Mouse (Mus musculus): ENCODE results near the gene Slc25a1. TPM values are rescaled to one million over a fixed set of nuclear protein-coding genes. Genes with fewer than 3 reads are reported as not detected.
"Not testable (repeated sequence)": the region's sequence is repeated elsewhere in the genome, so short reads cannot be mapped to it uniquely, and the experiment has no call there.

The Slc25a1 gene
- polyA plus RNA-seq (2015; fragmentation: Nextera tagmentation; extraction: Ambion mirVana), result 55.8 and 63.5 TPM in 2 replicates

DNA sequence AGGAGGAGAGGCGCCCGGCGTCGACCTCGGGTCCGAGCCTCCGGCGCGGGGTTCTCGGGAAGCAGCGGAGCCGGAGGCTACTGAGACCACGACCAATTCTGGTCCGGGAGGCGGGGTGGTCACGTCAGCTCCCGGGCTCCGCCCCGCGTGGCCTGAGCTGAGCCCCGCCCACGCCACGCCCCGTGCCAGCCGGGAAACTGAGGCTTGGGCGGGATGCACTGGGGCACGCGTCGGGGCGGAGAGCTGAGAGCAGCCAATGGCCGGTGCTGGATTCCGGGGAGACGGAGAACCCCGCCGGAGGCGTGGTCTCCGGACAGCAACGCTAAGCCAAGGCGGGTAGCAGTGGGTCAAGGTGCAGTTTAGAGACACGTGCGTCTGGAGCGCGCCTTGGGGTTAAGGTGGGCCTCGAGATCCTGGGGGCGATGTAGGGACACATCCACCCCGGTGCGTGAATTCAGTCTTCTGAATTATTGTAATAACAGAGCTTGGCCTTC lies at the start of gene Slc25a1:
Slc25a1 (minus strand) TSS at position 133 of the 494 bp plus-strand sequence.
- Histone ChIP-seq H3K4me2 (ENCODE audit: low read depth, low read length) (peak within 1 kb of the TSS; percentile 99), H3K4me3 (ENCODE audit: low read depth, low read length) (peak within 1 kb of the TSS; percentile 86), H3K4me1 (ENCODE audit: control insufficient read depth, low read depth, low read length) (peaks cover 19% of the 10 kb centered on the region), H3K9me3 (replicated peaks; ENCODE audit: control insufficient read depth, low read length) (no peaks in the 10 kb centered on the region), H3K27ac (ENCODE audit: low read length) (peak within 1 kb of the TSS; percentile 90), H3K27me3 (ENCODE audit: control insufficient read depth, insufficient read depth, low read depth, low read length) (no peaks in the 10 kb centered on the region), H3K9ac (ENCODE audit: low read depth, low read length) (peak within 1 kb of the TSS; percentile 85), H3K36me3 (ENCODE audit: control insufficient read depth, insufficient read depth) (no peaks in the 10 kb centered on the region)
- ATAC-seq (ENCODE audit: low read depth), result peak; percentile 88
- whole genome bisulfite sequencing (ENCODE audit: insufficient replicate concordance), result under 1% methylated on average over 47 of the region's 47 CpGs

DNA sequence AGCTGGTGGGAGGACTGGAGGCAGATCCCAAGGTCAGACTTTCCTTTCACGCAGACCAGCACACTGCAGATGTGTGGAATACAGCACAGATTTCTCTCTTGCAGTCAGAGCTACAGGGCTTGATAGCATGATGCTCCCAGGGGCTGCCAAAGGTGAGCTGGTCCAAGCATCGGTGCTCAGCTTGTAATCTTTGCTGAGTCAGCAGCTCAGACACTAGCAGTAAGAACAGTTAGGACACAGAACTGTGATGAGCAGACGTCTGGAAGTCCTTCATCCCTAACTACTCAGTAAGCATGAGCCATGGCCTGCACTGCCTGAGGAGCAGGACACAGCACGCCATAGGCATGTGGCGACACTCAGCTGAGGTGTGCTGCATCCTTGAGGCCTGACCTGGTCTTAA lies 43.8 kb upstream of the Slc25a1 start:
- Histone ChIP-seq H3K9me3 (replicated peaks; ENCODE audit: control insufficient read depth, low read length) (no peaks in the 10 kb centered on the region), H3K36me3 (ENCODE audit: control insufficient read depth, insufficient read depth) (no peaks in the 10 kb centered on the region), H3K27me3 (ENCODE audit: control insufficient read depth, insufficient read depth, low read depth, low read length) (no peaks in the 10 kb centered on the region), H3K4me1 (ENCODE audit: control insufficient read depth, low read depth, low read length) (no peaks in the 10 kb centered on the region), H3K4me3 (ENCODE audit: low read depth, low read length) (no peak overlapping the region), H3K9ac (ENCODE audit: low read depth, low read length) (no peak overlapping the region), H3K4me2 (ENCODE audit: low read depth, low read length) (no peak overlapping the region), H3K27ac (ENCODE audit: low read length) (no peak overlapping the region)
- no peak for ATAC-seq (ENCODE audit: low read depth)
- WGBS (ENCODE audit: insufficient replicate concordance), result 55% methylated on average over 5 of the region's 5 CpGs

DNA sequence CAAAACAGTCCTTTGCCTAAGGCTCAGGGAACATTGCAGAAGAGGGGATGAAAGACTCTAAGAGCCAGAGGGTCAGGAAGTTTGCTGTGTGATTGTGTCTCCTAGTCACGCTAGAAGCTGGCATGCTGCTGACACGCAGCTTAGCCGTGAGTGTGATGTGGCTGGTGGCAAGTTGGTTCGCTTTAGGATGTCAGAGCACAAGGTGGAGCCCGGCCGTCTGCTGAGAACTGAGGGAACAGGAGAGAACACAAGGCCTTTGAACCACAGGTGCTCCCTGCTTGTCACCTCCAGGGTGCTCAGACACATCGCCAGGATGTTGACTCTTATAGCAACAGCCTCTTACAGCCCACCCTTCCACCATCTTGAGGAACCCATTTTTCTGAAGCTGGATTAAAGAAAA lies 34.1 kb upstream of the Slc25a1 start:
- Histone ChIP-seq H3K9ac (ENCODE audit: low read depth, low read length) (no peak overlapping the region), H3K4me1 (ENCODE audit: control insufficient read depth, low read depth, low read length) (no peaks in the 10 kb centered on the region), H3K36me3 (ENCODE audit: control insufficient read depth, insufficient read depth) (no peaks in the 10 kb centered on the region), H3K27me3 (ENCODE audit: control insufficient read depth, insufficient read depth, low read depth, low read length) (no peaks in the 10 kb centered on the region), H3K4me3 (ENCODE audit: low read depth, low read length) (no peak overlapping the region), H3K27ac (ENCODE audit: low read length) (no peak overlapping the region), H3K9me3 (replicated peaks; ENCODE audit: control insufficient read depth, low read length) (no peaks in the 10 kb centered on the region), H3K4me2 (ENCODE audit: low read depth, low read length) (no peak overlapping the region)
- ATAC-seq (ENCODE audit: low read depth), result no peak
- 66% methylated on average over 7 of the region's 7 CpGs for WGBS (ENCODE audit: insufficient replicate concordance)

DNA sequence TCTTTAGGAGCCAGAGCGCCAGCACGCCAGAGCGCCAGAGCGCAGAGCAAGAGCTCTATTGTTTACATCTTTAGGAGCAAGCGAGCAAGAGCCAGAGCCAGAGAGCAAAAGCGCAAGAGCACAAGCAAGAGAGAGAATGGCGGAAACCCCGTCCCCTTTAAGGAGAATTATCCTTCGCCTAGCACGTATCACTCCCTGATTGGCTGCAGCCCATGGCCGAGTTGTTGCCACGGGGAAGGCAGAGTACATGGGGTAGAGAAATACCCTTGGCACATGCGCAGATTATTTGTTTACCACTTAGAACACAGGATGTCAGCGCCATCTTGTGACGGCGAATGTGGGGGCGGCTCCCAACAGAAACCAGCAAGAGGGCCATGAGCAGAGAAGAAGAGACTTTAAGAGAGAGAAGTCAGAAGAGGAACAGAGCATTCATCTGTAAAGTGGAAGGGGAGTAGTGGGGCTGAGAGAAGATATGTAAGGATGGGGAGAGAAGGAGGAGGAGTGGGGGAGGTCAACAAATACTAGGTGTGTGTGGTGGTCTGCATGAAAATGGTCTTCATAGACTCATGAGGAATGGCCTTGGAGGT lies 28.1 kb upstream of the Slc25a1 start:
- not testable (repeated sequence) for H3K9ac ChIP-seq (ENCODE audit: low read depth, low read length); H3K36me3 ChIP-seq (ENCODE audit: control insufficient read depth, insufficient read depth); H3K27ac ChIP-seq (ENCODE audit: low read length); H3K4me3 ChIP-seq (ENCODE audit: low read depth, low read length); H3K27me3 ChIP-seq (ENCODE audit: control insufficient read depth, insufficient read depth, low read depth, low read length); H3K9me3 ChIP-seq (replicated peaks; ENCODE audit: control insufficient read depth, low read length); H3K4me2 ChIP-seq (ENCODE audit: low read depth, low read length); H3K4me1 ChIP-seq (ENCODE audit: control insufficient read depth, low read depth, low read length); ATAC-seq (ENCODE audit: low read depth)
- WGBS (ENCODE audit: insufficient replicate concordance), result 87% methylated on average over 15 of the region's 17 CpGs

DNA sequence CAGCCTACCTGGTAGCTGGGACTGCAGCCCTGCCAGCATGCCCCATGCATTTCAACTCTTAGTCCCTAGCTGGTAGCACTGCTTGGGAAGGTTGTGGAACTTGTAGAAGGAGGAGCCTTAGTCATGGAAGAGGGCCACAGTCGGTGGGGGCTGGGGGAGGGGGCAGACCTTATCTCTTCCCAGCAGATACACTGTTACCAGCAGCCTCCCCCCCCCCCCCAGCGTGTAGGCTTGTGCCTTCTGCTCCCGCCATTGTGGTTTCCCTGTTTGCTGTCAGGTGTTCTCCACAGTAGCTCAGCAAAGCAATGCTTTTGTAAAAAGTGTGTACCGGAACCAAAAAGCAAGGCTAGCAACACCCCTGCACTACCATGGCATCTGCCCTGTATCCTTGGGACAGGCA lies 23.6 kb upstream of the Slc25a1 start:
- 47% methylated on average over 3 of the region's 4 CpGs for WGBS (ENCODE audit: insufficient replicate concordance)
- ATAC-seq (ENCODE audit: low read depth), result no peak
- H3K36me3 ChIP-seq (ENCODE audit: control insufficient read depth, insufficient read depth), result no peaks in the 10 kb centered on the region

DNA sequence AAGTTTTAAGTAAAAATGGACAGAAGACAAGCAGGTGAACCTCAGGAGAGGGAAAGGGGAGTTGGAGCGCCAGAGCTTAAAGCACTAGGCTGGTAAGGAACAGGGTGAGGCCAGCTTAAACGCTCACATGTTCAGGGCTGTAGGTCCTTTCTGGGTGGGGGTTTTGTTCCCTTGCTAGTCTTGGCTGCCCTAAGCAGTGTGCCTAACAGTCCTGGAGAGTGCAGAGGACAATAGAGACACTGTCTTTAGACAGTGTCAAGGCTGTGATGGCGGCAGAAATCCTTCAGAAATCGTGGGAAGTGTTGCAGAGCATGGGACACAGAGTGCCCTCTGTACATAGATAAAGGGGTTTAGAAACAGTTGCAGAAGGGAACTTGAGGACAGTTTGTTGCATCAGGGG lies 22.0 kb upstream of the Slc25a1 start:
- Histone ChIP-seq H3K27ac (ENCODE audit: low read length) (no peak overlapping the region), H3K4me1 (ENCODE audit: control insufficient read depth, low read depth, low read length) (no peaks in the 10 kb centered on the region), H3K4me2 (ENCODE audit: low read depth, low read length) (no peak overlapping the region), H3K4me3 (ENCODE audit: low read depth, low read length) (no peak overlapping the region), H3K27me3 (ENCODE audit: control insufficient read depth, insufficient read depth, low read depth, low read length) (no peaks in the 10 kb centered on the region), H3K9ac (ENCODE audit: low read depth, low read length) (no peak overlapping the region), H3K9me3 (replicated peaks; ENCODE audit: control insufficient read depth, low read length) (no peaks in the 10 kb centered on the region), H3K36me3 (ENCODE audit: control insufficient read depth, insufficient read depth) (no peaks in the 10 kb centered on the region)
- ATAC-seq (ENCODE audit: low read depth), result no peak
- 65% methylated on average over 4 of the region's 4 CpGs for WGBS (ENCODE audit: insufficient replicate concordance)

More for the DNA sequence above, 23.6 kb upstream of the Slc25a1 start:
- H3K4me1 ChIP-seq (ENCODE audit: control insufficient read depth, low read depth, low read length), result no peaks in the 10 kb centered on the region
- no peak overlapping the region for H3K4me3 ChIP-seq (ENCODE audit: low read depth, low read length)
- H3K9ac ChIP-seq (ENCODE audit: low read depth, low read length), result no peak overlapping the region
- H3K27ac ChIP-seq (ENCODE audit: low read length), result no peak overlapping the region
- H3K9me3 ChIP-seq (replicated peaks; ENCODE audit: control insufficient read depth, low read length), result no peaks in the 10 kb centered on the region
- no peak overlapping the region for H3K4me2 ChIP-seq (ENCODE audit: low read depth, low read length)
- H3K27me3 ChIP-seq (ENCODE audit: control insufficient read depth, insufficient read depth, low read depth, low read length), result no peaks in the 10 kb centered on the region

DNA sequence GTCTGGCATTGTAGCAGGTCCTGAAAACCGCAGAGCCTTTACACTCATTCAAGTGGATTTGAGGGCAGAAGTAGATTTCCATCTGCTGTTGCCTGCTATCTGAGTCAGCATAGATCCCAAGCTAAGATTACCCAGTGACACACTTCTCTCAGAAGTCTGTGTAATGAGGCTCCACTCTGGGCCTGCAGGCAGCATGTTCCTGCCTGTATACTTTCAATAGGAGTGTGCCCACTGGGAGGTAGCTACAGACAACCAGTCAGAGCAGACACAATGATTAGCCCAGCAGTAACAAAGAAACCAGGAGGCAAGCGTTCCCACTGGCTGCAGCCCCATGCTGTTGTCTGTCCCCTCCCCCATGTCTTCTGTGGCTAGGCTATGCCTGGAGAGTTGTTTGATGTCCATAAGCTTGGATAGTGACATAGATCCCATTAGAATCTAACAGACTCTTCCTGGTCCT lies 21.4 kb upstream of the Slc25a1 start:
- H3K36me3 ChIP-seq (ENCODE audit: control insufficient read depth, insufficient read depth), result no peaks in the 10 kb centered on the region
- no peak overlapping the region for H3K9ac ChIP-seq (ENCODE audit: low read depth, low read length)
- no peaks in the 10 kb centered on the region for H3K27me3 ChIP-seq (ENCODE audit: control insufficient read depth, insufficient read depth, low read depth, low read length)
- H3K27ac ChIP-seq (ENCODE audit: low read length), result no peak overlapping the region
- no peak overlapping the region for H3K4me3 ChIP-seq (ENCODE audit: low read depth, low read length)
- no peaks in the 10 kb centered on the region for H3K4me1 ChIP-seq (ENCODE audit: control insufficient read depth, low read depth, low read length)
- WGBS (ENCODE audit: insufficient replicate concordance), result 47% methylated on average over 2 of the region's 2 CpGs
- no peaks in the 10 kb centered on the region for H3K9me3 ChIP-seq (replicated peaks; ENCODE audit: control insufficient read depth, low read length)
- ATAC-seq (ENCODE audit: low read depth), result no peak
- no peak overlapping the region for H3K4me2 ChIP-seq (ENCODE audit: low read depth, low read length)

DNA sequence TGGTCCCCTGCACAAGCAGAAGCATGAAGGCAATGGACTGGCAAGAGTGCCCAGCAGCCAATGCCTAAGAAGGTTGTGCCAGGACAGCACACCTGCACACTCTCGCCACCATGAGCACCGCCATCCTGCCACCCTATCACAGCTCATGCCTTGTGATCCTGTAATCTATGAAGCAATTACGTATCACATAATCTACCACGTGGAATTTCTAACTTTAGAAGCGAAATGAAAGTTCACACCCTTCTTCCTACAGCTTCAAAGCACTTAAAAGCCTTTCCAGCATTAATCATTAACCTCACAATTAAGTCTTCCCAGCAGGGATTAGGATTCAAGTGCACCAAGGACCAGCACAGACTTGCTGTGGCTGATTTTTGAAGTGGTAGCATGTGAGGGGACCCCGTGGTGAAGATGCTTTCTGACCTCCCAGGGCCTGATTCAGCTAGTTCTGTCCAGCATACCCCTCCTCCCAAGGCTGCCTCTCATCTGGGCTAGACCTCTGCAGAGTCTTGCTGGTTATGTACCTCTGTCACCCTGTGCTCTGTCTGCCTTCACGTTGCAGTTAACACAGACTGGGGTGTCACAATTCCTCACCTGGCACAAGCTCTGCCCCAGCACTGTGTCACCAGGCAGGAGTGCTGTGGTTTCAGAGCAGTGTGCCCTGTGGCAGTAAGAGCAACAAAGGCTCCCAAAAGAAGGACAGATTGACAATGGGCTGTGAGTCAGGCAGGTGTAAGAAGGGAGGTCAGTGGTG lies 17.2 kb upstream of the Slc25a1 start:
- Histone ChIP-seq H3K9me3 (replicated peaks; ENCODE audit: control insufficient read depth, low read length) (no peaks in the 10 kb centered on the region), H3K27me3 (ENCODE audit: control insufficient read depth, insufficient read depth, low read depth, low read length) (no peaks in the 10 kb centered on the region), H3K9ac (ENCODE audit: low read depth, low read length) (no peak overlapping the region), H3K4me1 (ENCODE audit: control insufficient read depth, low read depth, low read length) (no peaks in the 10 kb centered on the region), H3K4me2 (ENCODE audit: low read depth, low read length) (no peak overlapping the region), H3K4me3 (ENCODE audit: low read depth, low read length) (no peak overlapping the region), H3K27ac (ENCODE audit: low read length) (no peak overlapping the region), H3K36me3 (ENCODE audit: control insufficient read depth, insufficient read depth) (no peaks in the 10 kb centered on the region)
- no peak for ATAC-seq (ENCODE audit: low read depth)
- 44% methylated on average over 7 of the region's 7 CpGs for WGBS (ENCODE audit: insufficient replicate concordance)

DNA sequence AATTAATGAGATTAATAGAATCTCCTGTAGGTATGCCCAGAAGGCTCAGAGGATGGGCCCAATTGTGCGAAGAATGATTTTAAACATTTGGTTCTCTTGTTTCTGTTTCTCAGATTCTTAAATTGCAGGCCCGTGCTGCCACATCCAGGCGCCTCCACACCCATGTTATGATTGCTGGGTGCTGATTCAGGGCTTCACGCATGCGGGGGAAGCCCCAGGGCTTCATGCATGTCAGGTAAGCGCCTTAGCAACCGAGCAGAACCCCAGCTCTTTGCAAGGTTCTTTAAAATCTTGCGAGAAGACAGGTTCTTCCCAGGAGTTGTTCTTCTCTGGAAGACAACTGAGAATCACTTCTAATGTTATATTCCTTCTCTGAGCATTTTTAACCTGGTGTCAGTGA lies 15.4 kb upstream of the Slc25a1 start:
- 65% methylated on average over 8 of the region's 8 CpGs for WGBS (ENCODE audit: insufficient replicate concordance)
- Histone ChIP-seq H3K27ac (ENCODE audit: low read length) (no peak overlapping the region), H3K4me2 (ENCODE audit: low read depth, low read length) (no peak overlapping the region), H3K4me1 (ENCODE audit: control insufficient read depth, low read depth, low read length) (peaks cover 12% of the 10 kb centered on the region), H3K9ac (ENCODE audit: low read depth, low read length) (no peak overlapping the region), H3K4me3 (ENCODE audit: low read depth, low read length) (no peak overlapping the region), H3K27me3 (ENCODE audit: control insufficient read depth, insufficient read depth, low read depth, low read length) (no peaks in the 10 kb centered on the region), H3K36me3 (ENCODE audit: control insufficient read depth, insufficient read depth) (no peaks in the 10 kb centered on the region), H3K9me3 (replicated peaks; ENCODE audit: control insufficient read depth, low read length) (no peaks in the 10 kb centered on the region)
- ATAC-seq (ENCODE audit: low read depth), result no peak
